Mouse (Mus musculus) forebrain, embryonic 14.5 days (tissue): ENCODE data around the gene Gm5426. TPM values are rescaled to one million over a fixed set of nuclear protein-coding genes. Genes with fewer than 3 reads are reported as not detected.
"Not testable (repeated sequence)": the region's sequence is repeated elsewhere in the genome, so short reads cannot be mapped to it uniquely, and the experiment has no call there.

Experiments
- ATAC-seq: fragments of 200-750 bp; cut with Nextera tagmentation; 2 replicates; pipeline ENCODE4 v1.8.0; 2017; ENCODE audit warnings: mild to moderate bottlenecking, moderate library complexity
- DNase-seq: peaks from one replicate; pipeline ENCODE4 v3.0.0-alpha.2; 2015; ENCODE audit warnings: low spot score
- H3K27ac ChIP-seq: fragments of 300-500 bp; sonication (generic); 2 replicates; pipeline ENCODE4 v1.5.1; 2014; ENCODE audit warnings: low read depth, mild to moderate bottlenecking, control low read depth, low read length, moderate library complexity
- H3K27me3 ChIP-seq: fragments of 300-500 bp; sonication (generic); replicated peaks from 2 replicates; pipeline ENCODE4 v1.6.1; 2014; ENCODE audit warnings: low read length, control low read depth, mixed read lengths; ENCODE audit not compliant: control insufficient read depth, insufficient read depth
- H3K36me3 ChIP-seq: fragments of 300-500 bp; sonication (generic); 2 replicates; pipeline ENCODE4 v1.6.1; 2014; ENCODE audit warnings: low read length, control low read depth; ENCODE audit not compliant: control insufficient read depth, insufficient read depth
- H3K4me1 ChIP-seq: fragments of 300-500 bp; sonication (generic); 2 replicates; pipeline ENCODE4 v1.6.1; 2014; ENCODE audit warnings: antibody characterized with exemption, low read length, control low read depth; ENCODE audit not compliant: control insufficient read depth, insufficient read depth
- H3K4me2 ChIP-seq: fragments of 300-500 bp; sonication (generic); 2 replicates; pipeline ENCODE4 v1.6.1; 2014; ENCODE audit warnings: mild to moderate bottlenecking, control low read depth, low read length
- H3K4me3 ChIP-seq: fragments of 300-500 bp; sonication (generic); 2 replicates; pipeline ENCODE4 v1.5.1; 2014; ENCODE audit warnings: low read depth, low read length, control low read depth
- H3K9ac ChIP-seq: fragments of 300-500 bp; sonication (generic); 2 replicates; pipeline ENCODE4 v1.6.1; 2014; ENCODE audit warnings: mild to moderate bottlenecking, low read length, control low read depth, moderate library complexity
- H3K9me3 ChIP-seq: fragments of 300-500 bp; sonication (generic); replicated peaks from 2 replicates; pipeline ENCODE4 v1.6.1; 2016; ENCODE audit warnings: low read length, control low read depth, mixed read lengths; ENCODE audit not compliant: control insufficient read depth
- WGBS: fragments of 180-500 bp; shearing (Covaris S2); extraction: QIAGEN DNeasy Blood & Tissue Kit; methylation state at CpG from one replicate; pipeline ENCODE4 v1.1.7; 2014; 5-methylcytosine and 5-hydroxymethylcytosine counted together
- polyA plus RNA-seq: library from polyadenylated mRNA; unstranded; fragments of >200 nt; fragmentation: Nextera tagmentation; extraction: Ambion mirVana; gene quantifications from 2 replicates; pipeline ENCODE4 v1.2.1, GENCODE M21; 2014

Gm5426 gene
- polyA plus RNA-seq, 1 experiment from 2014 or later = not detected

GRCm38 (mm10) chr10:96125771-96126454, 10.5 kb upstream of the Gm5426 start:
- Histone ChIP-seq H3K4me2 (no peak overlapping the region), H3K27ac (no peak overlapping the region), H3K27me3 (no peaks in the 10 kb centered on the region), H3K4me3 (no peak overlapping the region), H3K9me3 (no peaks in the 10 kb centered on the region), H3K36me3 (no peaks in the 10 kb centered on the region), H3K9ac (no peak overlapping the region), H3K4me1 (no peaks in the 10 kb centered on the region)
- ATAC-seq = no peak
- DNase-seq = no peak
- WGBS = 45% methylated on average over 9 of the region's 9 CpGs

GRCm38 (mm10) chr10:96129213-96129612, 7.2 kb upstream of the Gm5426 start:
- H3K9me3 ChIP-seq = no peaks in the 10 kb centered on the region
- H3K4me2 ChIP-seq = no peak overlapping the region
- H3K27me3 ChIP-seq = no peaks in the 10 kb centered on the region
- 86% methylated on average over 2 of the region's 2 CpGs for WGBS
- no peak overlapping the region for H3K27ac ChIP-seq
- ATAC-seq (no peak), DNase-seq (no peak)
- H3K36me3 ChIP-seq = no peaks in the 10 kb centered on the region
- H3K4me1 ChIP-seq = no peaks in the 10 kb centered on the region
- no peak overlapping the region for H3K4me3 ChIP-seq
- no peak overlapping the region for H3K9ac ChIP-seq

DNA sequence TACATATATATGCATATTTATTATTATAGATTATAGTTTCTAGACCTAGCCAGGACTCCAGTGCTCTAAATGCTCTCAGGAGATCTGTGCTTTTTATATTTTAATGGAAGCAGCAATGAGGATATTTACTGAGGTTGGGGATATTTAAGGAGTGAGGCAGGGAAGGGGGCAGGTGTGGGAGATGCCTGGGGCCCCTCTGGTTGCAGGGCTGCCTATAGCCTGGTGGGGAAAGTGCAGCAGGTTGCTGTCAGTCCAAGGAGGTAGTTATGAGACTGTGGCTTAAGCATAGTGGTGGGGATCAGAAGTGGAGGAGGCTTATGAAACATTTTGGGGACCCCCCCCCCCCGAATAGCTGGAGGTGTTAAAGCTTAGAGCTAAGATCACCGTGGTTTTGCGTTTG, 6.0 kb upstream of the Gm5426 start:
- no peak overlapping the region for H3K4me2 ChIP-seq
- H3K27me3 ChIP-seq = no peaks in the 10 kb centered on the region
- H3K9me3 ChIP-seq = no peaks in the 10 kb centered on the region
- H3K9ac ChIP-seq = no peak overlapping the region
- no peak for DNase-seq
- H3K4me3 ChIP-seq = no peak overlapping the region
- 87% methylated on average over 3 of the region's 3 CpGs for WGBS
- ATAC-seq = no peak
- no peaks in the 10 kb centered on the region for H3K4me1 ChIP-seq
- H3K27ac ChIP-seq = no peak overlapping the region
- no peaks in the 10 kb centered on the region for H3K36me3 ChIP-seq

DNA sequence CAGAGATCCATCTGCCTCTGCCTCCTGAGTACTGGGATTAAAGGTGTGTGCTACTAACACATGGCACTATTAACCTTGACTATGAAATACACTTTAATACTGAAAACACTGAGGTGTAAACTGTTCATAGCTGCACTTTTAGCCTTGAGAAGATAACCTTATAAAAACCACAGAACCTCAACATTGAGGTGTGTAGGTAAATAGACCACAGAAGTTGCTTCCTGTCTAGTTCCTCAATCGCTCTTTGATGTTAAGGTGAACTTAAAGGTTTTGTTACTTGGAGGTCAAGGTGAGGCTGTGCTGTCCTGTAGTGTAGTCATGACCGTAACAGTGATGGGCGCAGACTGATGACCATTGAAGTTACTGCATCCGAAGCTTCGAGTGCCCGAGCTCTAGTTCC, 5.3 kb upstream of the Gm5426 start:
- no peak overlapping the region for H3K4me2 ChIP-seq
- 94% methylated on average over 6 of the region's 6 CpGs for WGBS
- no peak overlapping the region for H3K27ac ChIP-seq
- H3K9me3 ChIP-seq = no peaks in the 10 kb centered on the region
- H3K9ac ChIP-seq = no peak overlapping the region
- no peak overlapping the region for H3K4me3 ChIP-seq
- no peaks in the 10 kb centered on the region for H3K36me3 ChIP-seq
- ATAC-seq (no peak), DNase-seq (no peak)
- H3K27me3 ChIP-seq = no peaks in the 10 kb centered on the region
- H3K4me1 ChIP-seq = no peaks in the 10 kb centered on the region

- DNase-seq (peak; percentile 86), ATAC-seq (peak; percentile 63; the same call in 1 of the 2 replicates)
- Histone ChIP-seq H3K27ac (no peak overlapping the region), H3K27me3 (no peaks in the 10 kb centered on the region), H3K36me3 (no peaks in the 10 kb centered on the region), H3K4me3 (no peak overlapping the region), H3K9ac (no peak overlapping the region), H3K4me1 (no peaks in the 10 kb centered on the region), H3K9me3 (no peaks in the 10 kb centered on the region), H3K4me2 (no peak overlapping the region)
- WGBS = 34% methylated on average over 6 of the region's 6 CpGs
Observed at GRCm38 (mm10) chr10:96132161-96132560, 4.2 kb upstream of the Gm5426 start.

DNA sequence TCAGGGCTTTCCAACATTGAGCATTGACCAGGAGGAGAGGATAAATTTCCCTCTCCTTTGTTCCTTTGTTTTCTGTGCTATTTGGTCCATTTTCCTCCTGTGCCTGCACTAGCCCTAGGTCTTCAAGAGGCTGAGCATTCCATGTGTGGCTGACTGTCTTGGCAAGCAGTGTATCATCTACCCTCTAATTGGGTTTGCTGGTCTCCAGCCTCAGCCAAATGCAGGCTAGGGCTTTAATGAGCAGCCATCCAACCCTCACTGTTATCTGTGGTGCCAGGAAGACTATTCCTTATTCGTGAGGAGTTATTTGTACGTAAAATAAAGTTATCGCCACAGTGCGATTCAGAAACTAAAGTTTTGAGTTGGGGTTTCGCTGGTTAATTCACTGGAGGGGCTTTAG, 2.2 kb downstream of the Gm5426 start:
- H3K36me3 ChIP-seq = no peaks in the 10 kb centered on the region
- ATAC-seq (no peak), DNase-seq (peak; percentile 18)
- no peak overlapping the region for H3K9ac ChIP-seq
- no peak overlapping the region for H3K4me3 ChIP-seq
- no peaks in the 10 kb centered on the region for H3K27me3 ChIP-seq
- WGBS = 83% methylated on average over 5 of the region's 5 CpGs
- no peaks in the 10 kb centered on the region for H3K9me3 ChIP-seq
- no peak overlapping the region for H3K4me2 ChIP-seq
- H3K27ac ChIP-seq = no peak overlapping the region
- H3K4me1 ChIP-seq = no peaks in the 10 kb centered on the region

GRCm38 (mm10) chr10:96139274-96139673, 2.9 kb downstream of the Gm5426 start:
- not testable (repeated sequence) for H3K27ac ChIP-seq, DNase-seq, H3K9me3 ChIP-seq, H3K27me3 ChIP-seq, H3K9ac ChIP-seq, ATAC-seq, H3K4me3 ChIP-seq, H3K4me2 ChIP-seq, H3K4me1 ChIP-seq, H3K36me3 ChIP-seq
- 92% methylated on average over 4 of the region's 4 CpGs for WGBS

- Histone ChIP-seq H3K9me3 (no peaks in the 10 kb centered on the region), H3K27me3 (no peaks in the 10 kb centered on the region), H3K36me3 (no peaks in the 10 kb centered on the region), H3K27ac (no peak overlapping the region), H3K9ac (no peak overlapping the region), H3K4me2 (no peak overlapping the region), H3K4me1 (no peaks in the 10 kb centered on the region), H3K4me3 (no peak overlapping the region)
- DNase-seq = no peak
- no peak for ATAC-seq
- 92% methylated on average over 5 of the region's 5 CpGs for WGBS
Observed at GRCm38 (mm10) chr10:96146578-96146977, 10.2 kb downstream of the Gm5426 start.

DNA sequence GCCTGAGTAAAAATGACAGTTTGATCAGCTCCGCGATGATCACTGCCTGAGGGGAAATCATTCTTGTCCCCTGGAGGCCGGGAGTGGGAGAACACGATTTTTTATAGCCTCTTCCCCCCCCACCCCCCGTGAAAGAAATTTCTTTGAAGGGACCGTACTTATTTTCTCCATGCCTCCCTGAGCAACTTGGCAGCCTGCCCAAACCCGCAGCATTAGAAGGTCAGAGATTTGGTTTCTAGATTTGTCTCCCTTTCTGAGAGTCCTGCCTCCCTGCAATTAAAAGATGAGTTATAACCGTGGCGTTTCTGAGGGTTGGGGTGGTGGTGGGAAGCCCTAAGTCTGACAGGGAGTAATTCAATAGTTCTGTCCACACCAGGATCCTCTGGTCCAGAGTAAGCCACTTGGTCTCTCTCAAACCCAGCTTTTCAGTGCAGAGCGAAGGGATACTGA, 11.9 kb downstream of the Gm5426 start:
- 24% methylated on average over 10 of the region's 10 CpGs for WGBS
- Histone ChIP-seq H3K4me2 (no peak overlapping the region), H3K27me3 (no peaks in the 10 kb centered on the region), H3K36me3 (no peaks in the 10 kb centered on the region), H3K9me3 (no peaks in the 10 kb centered on the region), H3K4me1 (no peaks in the 10 kb centered on the region), H3K9ac (no peak overlapping the region), H3K27ac (no peak overlapping the region), H3K4me3 (no peak overlapping the region)
- ATAC-seq (peak; percentile 34; the same call in 1 of the 2 replicates), DNase-seq (peak; percentile 64)
